Mouse (Mus musculus): ENCODE measurements around the gene Dnaic2. TPM values are rescaled to one million over a fixed set of nuclear protein-coding genes. Genes with fewer than 3 reads are reported as not detected.

Gene Dnaic2
- total RNA-seq (2021) = under 1 TPM; 0.55 to 0.57 TPM

DNA sequence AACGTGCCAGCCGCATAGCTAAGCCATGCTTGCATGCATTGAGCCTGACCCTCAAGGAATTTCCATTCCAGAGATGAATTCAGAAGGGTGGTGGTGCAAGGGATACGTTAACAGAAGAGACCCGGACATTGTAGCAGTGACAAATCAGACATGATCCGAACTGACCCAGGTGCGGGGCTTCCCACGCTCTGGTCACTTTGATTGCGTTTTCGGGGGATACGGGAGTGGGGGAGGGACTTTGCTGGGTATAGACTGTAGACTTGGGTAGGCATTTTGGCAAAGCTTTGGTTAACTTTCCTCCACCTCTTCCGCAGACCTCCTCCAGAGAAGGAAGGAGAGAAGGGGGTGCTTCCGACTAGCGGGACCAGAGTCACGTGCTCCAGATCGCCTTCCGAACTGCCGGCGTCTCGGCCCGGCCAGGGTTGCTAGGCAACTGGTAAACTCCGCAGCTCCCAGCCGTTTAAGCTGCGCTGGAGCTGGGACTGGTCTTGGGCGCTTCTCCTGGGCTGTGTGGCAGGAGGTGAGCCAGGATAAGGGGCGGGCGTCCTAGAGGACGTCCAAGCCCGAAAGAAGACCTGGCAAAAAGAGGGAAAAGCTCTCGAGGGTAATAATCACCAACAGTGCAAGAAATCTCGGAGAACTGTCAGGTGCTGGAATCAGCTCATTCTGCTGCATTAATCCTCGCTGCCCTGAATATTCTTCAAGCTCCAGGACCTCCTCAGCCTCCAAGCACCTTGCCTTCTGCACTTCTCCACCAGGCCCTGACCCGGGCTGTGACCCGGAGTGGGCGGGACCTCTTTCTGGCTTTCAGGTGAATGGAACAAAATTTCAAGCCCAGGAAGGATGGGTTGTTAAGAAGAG lies at the start of gene Dnaic2:
Gene Dnaic2 (plus strand): TSS at position 444 of the 861 bp plus-strand sequence.
- peak; percentile 83 to 86 for DNase-seq
- intact Hi-C loops (cut with DNase I) = loop anchor here (2.0 kb wide), 1 partner anchor 58 kb away; the partner anchor contains the start of gene Rpl38

DNA sequence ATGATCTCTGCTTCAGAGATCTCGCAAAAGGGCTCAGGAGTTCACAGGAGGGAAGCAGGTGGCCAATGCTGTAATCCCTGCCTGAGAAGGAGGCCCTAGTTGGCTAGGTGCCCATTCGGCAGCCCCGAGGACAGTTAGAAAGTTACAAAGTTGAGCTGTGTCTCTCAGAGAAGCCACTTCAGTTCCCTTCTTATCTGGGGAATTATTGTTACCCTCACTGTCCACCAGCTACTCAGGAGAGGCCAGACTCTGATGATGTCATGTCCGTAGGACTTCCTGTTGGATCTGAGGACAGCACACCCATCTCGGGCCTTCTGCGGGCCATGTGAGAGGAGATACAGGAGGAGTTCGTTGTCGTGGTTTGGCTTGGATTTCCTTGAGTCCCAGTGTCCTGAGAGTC lies 47.6 kb upstream of the Dnaic2 start:
- intact Hi-C loops (cut with DNase I) = loop anchor here (10.0 kb wide), 1 partner anchor 235 kb away; no protein-coding TSS in a partner anchor
- peak; percentile 53 to 61 for DNase-seq

DNA sequence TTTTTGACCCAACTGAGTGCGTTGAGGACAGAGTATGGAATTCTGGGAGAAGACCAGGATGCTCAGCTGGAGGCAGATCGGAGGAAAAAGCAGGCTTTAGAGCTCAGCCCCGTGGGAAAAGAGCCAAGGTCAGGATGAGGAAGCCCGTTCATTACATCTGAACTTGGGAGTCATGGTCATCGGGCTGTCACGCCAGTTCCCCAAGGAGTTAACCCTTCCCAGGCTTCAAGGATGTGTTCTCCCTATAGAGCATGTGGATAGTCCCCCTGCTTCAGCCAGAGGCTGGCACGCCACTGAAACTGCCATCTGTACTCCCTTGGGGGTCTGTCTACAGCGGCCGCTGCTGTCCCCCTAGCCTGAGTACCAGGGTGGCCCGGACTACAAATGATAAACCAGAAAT lies 46.9 kb upstream of the Dnaic2 start:
- intact Hi-C loops (cut with DNase I) = no loop called here
- DNase-seq = peak; percentile 58 to 63

DNA sequence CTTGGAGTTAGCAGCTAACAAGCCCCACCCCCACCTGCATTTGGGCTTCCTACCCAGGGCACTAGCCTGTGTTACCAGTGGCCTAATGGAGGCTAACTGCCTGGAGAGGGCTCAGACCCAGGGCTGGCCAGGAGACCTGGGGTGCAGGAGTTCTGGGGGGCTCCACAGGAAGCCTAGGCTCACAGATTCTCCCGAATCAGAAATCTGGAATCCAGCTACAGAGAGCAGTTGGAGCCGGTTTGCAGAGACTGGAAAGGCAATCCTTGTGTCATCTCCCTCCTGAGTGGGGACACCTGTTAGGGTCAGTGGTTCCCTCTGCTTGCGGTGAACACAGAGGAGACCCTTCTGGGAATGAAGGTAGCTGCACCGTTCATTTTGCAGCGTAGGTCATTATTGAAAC lies 46.2 kb upstream of the Dnaic2 start:
- no peak for DNase-seq
- intact Hi-C loops (cut with DNase I) = no loop called here

DNA sequence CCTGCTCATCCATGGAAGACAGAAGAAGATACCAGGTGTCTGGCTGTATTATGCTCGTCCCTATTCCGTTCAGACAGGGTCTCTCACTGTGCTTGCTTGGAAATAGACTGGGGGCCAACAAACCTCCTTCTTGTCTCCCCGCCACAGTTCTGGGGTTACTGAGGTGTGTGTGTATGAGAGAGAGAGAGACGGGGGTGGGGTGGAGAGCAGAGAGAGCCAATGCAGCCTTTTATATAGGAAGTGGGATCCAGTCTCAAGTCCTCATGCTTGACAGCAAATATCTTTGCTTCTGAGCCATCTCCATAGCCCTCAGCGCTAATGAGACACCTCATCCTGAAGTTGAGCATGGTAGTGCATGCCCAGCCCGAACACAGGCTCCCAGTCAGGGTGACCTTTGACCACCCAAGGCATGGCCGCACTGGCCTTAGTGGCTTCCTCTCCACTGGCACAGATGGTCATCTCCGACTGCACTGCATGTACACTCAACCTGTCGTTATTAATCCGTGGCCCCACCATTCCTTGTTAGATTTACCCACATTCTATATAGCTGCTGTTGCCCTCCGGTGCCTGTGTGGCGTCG lies 44.8 kb upstream of the Dnaic2 start:
- no peak for DNase-seq
- intact Hi-C loops (cut with DNase I) = no loop called here

DNA sequence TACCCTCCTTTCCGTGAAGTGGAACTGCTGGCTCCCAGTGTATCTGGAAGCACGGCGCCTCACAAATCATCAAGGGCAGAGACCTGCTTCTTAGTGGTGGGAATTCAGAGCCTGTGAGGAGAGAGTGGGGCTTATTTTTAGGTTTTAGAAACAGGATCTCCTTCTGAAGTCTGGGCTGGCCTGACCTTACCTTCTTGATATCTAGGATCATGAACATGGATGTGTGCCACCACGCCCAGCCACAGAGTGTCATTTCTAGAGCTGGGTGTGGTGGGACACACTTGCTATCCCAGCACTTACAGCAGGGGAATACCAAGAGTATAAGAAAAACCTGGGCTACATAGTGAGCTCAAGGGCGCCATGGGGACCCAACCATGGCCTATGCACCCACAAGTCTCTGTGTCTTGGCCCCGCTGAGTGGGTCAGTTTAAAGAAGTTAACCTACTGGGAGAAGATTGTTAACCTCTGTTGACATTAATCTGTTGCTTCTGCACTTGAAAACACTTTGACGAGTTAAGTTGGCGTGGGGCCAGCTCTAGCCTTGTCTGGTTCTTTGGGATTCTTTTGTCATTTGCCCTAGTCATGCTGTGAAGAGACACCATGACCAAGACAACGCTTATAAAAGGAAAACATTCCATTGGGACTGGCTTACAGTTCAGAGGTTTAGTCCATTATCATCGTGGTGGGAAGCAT lies 44.0 kb upstream of the Dnaic2 start:
- intact Hi-C loops (cut with DNase I) = no loop called here
- no peak for DNase-seq

DNA sequence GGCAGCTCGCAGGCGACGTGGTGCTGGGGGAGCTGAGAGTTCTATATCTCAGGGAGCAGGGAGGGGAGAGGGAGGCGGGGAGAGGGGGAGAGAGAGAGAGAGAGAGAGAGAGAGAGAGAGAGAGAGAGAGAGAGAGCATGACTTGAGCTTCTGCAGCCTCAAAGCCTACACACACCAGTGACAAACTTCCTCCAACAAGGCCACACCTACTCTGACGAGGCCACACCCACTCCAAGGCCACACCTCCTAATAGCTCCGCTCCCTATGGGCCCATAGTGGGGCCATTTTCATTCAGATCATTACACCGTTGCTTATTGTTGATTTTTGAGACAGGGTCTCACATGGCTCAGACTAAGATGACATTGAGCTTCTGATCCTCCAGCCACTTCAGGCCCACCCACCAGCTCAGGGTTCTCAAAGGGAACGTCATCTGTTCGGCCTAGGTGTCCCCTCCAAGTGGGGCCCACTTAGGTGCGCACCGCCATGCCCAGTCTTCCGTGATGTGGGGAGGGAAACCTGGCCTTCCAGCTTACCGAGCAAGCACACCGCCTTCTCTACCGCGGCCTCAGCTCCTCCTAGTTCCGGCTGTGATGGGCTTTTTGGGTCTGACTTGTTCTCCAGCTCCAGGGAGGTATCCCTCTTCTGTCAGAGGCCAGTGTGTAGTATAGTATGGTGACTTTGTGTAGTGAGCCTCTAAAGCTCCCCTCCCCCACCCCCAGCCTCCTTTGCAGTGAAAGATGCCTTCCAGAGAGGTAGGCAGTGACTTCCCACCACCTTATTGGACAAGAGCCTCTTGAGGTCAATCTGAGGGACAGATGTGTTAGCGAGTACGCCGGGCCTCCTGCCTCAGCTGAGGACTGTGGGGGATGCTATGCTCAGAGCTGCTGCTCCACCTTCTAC lies 43.2 kb upstream of the Dnaic2 start:
- intact Hi-C loops (cut with DNase I) = no loop called here
- DNase-seq = no peak

DNA sequence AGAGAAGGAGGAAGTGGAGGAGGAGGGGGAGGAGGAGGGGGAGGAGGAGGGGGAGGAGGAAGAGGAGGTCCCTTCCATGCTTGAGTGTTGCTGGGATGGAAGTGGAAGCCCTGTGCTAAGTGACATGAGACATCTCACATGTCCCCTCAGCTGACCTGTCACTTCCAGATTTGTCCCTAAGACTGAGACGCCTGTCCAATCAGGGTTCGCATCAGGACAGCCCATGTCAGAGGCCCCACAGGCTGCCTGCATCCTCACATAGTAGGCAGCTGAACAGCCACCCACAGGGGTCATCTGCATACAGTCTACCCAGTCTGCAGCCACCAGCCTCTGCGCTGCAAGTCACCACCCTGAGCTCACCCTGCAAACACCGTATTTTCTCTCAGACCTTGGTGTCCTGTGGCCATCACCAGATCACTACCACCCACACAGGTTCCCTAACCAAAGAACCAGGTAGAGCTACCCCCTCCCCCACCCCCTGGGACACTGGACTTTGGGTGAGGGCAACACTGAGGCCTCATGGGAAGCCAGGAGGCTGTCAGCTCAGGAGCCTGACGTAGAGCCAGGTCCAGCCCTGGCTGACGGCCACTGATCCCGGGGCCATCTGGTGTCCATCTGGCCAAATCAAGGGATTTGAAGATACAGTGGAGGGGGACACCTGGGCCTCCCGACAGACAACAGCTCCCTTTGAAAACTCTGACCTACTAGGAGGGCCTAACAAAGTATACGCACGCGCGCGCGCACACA lies 42.4 kb upstream of the Dnaic2 start:
- DNase-seq = no peak
- intact Hi-C loops (cut with DNase I) = no loop called here

DNA sequence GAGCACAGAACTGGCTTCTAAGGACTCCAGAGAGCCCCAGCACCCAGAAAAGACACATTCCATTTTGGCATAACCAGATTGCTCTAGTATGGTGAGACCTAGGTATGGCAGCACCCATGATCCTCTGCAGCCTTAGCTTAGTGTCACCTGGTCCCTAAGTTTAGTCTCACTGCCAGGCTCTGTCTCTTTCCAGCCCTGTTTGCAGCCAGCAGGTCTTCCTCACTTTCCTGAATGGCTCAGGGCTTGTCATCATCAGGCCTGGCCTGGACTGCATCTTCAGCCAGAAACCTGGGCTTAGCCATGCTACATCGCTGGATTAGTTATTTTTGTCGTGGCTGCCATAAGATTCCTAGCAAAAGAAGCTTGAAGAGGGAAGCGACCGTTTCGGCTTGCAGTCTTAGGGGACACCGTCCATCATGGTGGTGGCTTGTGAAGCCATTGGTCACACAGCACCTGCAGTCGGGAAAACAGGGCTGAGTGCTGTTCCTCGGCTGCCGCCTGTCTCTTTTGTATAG lies 41.6 kb upstream of the Dnaic2 start:
- no peak for DNase-seq
- intact Hi-C loops (cut with DNase I) = no loop called here

DNA sequence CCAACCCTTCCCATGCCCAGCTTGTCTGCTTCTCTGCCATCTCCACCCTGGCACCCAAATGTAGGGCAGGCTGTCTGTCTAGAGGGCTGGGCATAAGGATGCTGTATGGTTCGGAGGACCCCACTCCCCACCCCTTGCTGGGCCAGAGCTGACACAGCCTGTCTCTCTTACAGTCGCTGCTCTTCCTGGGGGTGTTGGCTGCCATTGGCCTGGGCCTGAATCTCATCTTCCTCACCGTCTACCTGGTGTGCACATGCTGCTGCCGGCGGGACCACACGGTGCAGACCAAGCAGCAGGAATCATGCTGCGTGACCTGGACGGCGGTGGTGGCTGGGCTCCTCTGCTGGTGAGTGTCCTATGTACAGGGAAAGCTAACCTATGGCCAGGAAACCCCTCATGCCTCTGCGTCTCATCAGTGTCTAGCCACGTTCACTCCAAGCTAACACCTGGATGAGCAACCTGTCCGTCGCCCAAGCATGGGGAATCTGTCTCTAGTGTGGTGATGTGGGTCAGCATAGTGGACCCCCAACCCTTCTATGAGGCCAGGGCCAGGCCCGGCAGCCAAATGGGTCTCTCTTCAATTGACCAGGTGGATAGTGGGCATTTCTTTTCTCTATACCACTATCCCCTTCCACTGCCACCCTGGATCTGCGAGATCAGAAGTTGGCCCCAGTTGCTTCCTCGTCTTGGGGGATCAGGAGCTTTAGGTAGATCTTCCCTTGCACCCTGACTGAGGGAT lies 40.8 kb upstream of the Dnaic2 start:
- intact Hi-C loops (cut with DNase I) = no loop called here
- DNase-seq = no peak

DNA sequence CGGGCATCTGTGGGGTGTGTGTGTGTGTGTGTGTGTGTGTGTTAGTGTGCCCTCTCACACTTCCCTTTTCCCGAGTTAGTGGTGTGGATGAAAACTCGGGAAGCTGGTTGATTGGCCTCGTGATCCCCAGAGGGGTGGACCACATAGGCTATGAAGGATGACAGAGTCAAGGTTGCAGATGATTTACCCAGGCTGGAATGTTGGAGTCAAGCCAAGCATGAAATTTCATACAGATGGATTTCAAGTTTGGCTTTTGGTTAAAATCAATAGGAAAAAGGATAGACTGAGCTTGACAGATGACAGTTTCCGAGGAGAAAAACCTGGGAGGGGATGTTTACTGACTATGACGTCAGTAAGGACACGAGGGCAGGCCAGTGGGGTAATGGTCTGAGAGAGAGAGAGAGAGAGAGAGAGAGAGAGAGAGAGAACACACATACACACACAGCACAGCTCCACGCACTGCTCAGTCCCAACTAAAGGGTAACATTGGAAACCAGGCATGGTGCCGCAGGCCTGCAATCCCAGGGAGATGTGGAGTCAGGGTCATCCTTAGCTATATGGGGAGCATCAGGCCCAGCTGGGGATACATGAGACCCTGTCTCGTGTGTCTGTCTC lies 39.5 kb upstream of the Dnaic2 start:
- DNase-seq = peak; percentile 35 to 50
- intact Hi-C loops (cut with DNase I) = no loop called here

DNA sequence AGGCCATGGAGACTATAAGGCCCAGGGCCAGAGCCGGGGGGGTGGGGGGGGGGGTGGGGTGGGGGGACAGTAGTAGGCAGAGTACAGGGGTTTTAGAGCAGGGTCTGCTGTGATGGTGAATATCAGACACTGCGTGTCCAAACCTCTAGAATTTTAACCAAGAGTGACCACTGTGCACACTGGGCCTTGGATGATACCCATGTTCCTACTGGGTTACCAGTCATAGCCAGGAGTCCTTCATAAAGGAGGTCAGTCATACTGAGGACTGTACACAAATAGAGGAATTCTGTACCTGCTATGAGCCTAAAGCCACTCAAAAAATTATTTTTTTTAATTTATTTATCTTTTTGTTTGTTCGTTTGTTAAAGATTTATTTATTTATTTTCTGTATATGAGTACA lies 38.5 kb upstream of the Dnaic2 start:
- no peak for DNase-seq
- intact Hi-C loops (cut with DNase I) = no loop called here

DNA sequence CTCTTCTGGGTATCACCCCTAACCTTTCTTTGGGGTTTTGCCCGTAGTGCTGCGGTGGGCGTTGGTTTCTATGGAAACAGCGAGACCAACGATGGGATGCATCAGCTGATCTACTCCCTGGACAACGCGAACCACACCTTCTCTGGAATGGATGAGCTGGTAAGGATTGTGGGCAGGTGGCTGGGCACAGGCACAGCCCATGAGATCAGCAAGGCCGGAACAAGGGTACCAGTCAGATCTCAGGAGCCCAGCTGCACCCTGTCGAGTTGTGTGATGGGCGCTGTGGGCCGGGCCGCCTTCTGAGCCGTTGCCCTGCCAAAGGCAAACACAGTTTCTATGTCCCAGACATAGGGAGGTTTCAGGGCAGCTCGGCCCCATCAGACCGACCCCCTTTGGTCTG lies 37.0 kb upstream of the Dnaic2 start:
- DNase-seq = no peak
- intact Hi-C loops (cut with DNase I) = no loop called here

DNA sequence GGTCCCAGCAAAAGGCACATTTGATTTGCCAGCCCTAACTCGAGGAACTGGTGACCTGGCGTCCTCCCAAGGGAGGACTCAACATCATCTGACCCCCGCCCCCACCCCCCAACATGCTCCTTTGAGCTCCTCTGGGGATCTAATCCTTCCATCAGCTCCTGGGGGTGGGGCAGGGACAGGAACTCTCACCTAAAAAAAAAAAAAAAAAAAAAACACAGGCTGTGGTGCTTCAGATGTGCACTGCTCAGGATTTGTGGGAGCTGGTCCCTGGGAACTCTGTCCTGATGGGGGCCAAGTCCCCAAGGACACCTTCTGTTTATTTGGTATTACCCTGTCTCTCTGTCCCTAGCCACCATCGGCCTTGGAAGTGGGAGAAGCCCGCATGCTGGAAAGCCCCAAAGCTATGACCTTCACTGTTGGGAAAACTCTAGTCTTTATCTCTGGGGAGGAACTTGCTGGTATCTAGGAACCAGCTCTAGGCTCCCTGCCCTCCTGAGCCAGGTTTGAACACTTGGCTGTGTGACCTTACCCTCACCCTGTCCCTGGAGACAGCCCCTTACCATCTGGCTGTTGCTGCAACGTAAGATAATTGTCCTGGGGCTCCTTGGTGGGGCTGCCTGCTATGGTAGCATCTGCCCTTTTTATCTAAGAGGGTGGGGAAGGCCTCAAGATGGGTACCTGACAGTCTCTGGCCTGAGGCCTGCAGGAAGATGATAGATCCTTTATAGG lies 35.6 kb upstream of the Dnaic2 start:
- no peak for DNase-seq
- intact Hi-C loops (cut with DNase I) = no loop called here

DNA sequence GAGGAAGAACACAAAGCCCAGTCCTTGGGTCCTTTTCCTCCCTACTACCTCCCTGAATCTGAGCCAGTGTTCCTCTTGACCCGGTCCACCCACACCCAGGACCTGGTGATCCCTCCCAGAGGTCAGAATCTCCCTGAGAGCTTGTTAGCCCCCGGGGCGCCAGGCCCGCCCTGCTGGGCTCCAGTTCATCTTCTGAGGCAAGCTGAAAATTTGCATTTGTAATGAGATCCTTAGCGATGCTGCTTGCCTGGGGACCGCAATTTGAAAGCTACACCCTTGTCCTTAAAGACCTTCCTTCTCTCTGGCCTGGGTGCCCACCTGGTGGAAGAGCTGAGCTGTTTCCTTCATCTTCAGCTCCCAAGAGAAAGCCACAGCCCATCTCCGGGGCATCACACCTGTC lies 34.6 kb upstream of the Dnaic2 start:
- intact Hi-C loops (cut with DNase I) = no loop called here
- DNase-seq = no peak

DNA sequence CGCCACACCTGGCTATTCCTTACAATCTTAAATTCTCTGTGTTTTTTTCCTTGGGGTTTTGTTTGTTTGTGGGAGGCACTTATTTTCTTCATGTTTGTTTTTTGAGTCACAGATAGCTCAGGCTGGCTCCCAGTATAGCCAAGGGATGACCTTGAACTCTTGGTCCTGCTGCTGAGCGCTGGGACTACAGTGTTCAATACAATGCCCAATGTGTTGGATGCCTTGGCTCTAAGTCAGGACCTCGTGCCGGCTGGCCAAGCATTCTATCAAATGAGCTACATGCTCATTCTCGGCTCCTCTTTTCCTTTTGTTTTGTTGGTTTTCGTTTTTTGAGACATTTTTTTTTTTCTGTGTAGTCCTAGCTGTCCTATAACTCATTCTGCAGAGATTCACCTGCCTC lies 33.8 kb upstream of the Dnaic2 start:
- DNase-seq = no peak
- intact Hi-C loops (cut with DNase I) = no loop called here

DNA sequence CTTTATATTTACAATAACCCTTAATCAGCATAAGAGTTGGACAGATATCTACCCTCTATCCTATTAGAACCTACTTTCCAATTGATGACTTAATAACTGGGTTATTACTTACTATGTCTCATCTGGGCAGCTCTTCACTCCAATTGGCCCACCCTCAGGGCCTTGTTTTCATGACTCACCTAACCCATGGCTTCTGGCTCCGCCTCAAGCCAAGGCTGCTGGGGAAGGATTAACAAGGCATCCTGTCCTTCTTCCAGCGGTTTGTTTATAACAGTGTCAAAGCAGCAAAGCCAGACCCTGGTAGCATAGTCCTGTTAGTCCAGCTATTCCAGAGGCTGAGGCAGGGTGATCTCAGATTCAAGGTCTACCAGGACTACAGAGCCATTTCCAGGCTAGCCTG lies 32.8 kb upstream of the Dnaic2 start:
- intact Hi-C loops (cut with DNase I) = no loop called here

DNA sequence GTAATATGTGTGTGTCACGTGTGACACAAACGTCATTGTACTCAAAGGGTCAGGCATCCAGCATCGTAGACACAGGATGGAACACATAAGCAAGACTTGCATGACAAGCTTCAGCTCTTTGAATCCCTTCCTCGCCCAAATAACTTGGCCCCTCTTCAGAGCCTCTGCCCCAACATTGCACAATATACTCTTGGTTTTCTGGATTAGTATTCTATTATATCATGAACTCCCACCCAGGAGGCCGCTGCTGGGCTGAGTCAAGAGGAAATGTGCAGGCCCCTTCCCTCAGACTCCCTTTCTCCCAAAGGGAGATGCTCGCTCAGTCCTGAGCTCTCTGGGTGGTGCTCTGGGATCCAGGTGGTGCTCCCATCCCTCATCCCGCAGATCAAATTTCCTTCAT lies 28.7 kb upstream of the Dnaic2 start:
- peak in 1 of 2 experiments; percentile 29 for DNase-seq
- intact Hi-C loops (cut with DNase I) = loop anchor here (2.0 kb wide), 1 partner anchor 22 kb away; no protein-coding TSS in a partner anchor

More for the DNA sequence above, 32.8 kb upstream of the Dnaic2 start:
- DNase-seq = no peak
